Mouse (Mus musculus) erythroblast, adult 5-6 weeks (primary cell): Measurements from ENCODE around the gene Rnh1. TPM values are rescaled to one million over a fixed set of nuclear protein-coding genes. Genes with fewer than 3 reads are reported as not detected.
A peak's percentile ranks its signal among the peaks of the same experiment; 100 is the strongest.

Experiments used
- ATAC-seq: replicated peaks from 2 replicates; pipeline ENCODE4 v1.8.0; 2016; ENCODE audit warnings: moderate number of reproducible peaks, mild to moderate bottlenecking, moderate TSS enrichment, inconsistent platforms; ENCODE audit not compliant: poor library complexity, low FRiP score, severe bottlenecking
- total RNA-seq, 2 experiments: library from RNA; stranded (forward) in 1 of 2; stranded (reverse) in 1 of 2; fragments of 150-400 nt in 1 of 2; fragments of 200-764, 138-1000 nt in 1 of 2; gene quantifications; 2 replicates each; pipeline versions ENCODE4 v1.2.3 to v1.2.4; 2015 to 2017; ENCODE audit warnings: low replicate concordance in 2 of 2

Gene Rnh1
- total RNA-seq, 2 experiments from 2014 or later, result 11.9 to 15.7 TPM

GRCm38 (mm10) chr7:141206182-141206937 lies 33.7 kb upstream of the Rnh1 start:
- no peak for ATAC-seq

GRCm38 (mm10) chr7:141205504-141205903 lies 32.8 kb upstream of the Rnh1 start:
- ATAC-seq, result no peak

- no peak for ATAC-seq
These were observed 31.9 kb upstream of the Rnh1 start for GRCm38 (mm10) chr7:141204546-141204945.

DNA sequence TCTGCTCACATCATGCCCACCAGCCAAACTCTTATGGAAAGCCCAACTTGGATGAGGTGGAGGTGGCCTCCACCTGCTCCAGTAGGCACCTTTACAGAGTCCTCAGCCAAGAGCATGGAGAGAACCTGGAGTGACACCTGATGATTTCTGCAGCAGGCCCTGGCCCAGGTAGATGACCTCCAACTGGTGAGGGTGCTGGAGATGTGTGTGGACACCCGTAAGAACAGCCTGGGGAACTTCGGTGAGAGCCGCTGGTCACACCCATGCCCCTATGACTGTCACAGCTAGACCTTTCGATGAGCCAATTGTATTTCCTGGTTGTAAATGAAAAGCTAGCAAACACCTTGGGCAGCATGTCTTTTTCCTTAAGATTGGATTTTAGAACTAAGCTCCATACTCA lies 25.5 kb upstream of the Rnh1 start:
- no peak for ATAC-seq

DNA sequence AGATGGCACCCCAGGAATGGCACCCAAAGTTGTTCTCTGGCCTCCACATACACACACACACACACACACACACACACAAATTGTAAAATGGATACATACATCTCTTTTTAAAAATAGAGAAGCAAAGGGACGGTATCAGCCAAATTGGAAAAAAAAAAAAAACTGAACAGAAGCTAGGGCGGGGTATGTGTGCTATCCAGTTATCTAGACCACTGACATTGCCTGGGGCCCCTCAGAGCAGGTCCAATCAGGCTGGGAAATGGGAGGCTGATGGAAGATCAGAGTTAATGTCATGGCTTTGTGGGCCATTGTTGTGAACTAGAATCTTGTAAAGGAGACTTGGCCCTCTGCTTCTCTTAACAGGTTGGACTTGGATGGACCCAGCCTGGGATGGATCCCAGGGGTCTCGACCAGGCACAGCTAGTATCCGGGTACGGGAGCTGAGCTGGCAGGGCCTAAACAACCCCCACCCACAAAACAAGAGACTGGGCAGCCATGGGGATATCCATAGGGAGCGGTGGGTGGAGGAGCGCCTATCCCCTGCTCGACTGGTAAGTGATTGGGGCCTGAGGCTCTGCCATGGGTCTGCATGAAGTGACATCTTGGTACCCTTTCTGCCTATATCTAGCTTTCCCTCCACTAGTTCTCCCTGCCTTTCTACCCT lies 24.1 kb upstream of the Rnh1 start:
- ATAC-seq, result no peak

GRCm38 (mm10) chr7:141195754-141196153 lies 23.1 kb upstream of the Rnh1 start:
- ATAC-seq, result no peak

- ATAC-seq, result peak; percentile 67
These were observed 22.2 kb upstream of the Rnh1 start for GRCm38 (mm10) chr7:141194830-141195229.

DNA sequence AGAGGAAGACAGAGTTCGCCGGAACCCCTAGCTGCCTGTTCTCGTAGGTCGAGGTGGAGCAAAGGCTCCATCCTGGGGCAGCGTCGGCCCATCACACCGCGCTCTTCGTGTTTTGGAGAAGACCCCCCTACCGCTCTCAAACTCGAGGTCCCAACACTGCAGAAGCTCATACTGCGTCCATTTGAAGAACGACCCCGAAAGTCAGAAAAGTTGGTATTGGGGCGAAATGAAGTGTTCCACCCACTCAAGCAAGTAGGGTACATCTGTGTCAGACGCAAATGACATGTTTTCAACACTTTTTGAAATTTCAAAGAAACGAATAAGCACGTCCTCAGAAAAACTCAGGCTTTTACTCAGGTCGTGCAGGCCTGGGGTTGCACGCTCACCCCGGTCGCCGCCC lies 21.8 kb upstream of the Rnh1 start:
- no peak for ATAC-seq

DNA sequence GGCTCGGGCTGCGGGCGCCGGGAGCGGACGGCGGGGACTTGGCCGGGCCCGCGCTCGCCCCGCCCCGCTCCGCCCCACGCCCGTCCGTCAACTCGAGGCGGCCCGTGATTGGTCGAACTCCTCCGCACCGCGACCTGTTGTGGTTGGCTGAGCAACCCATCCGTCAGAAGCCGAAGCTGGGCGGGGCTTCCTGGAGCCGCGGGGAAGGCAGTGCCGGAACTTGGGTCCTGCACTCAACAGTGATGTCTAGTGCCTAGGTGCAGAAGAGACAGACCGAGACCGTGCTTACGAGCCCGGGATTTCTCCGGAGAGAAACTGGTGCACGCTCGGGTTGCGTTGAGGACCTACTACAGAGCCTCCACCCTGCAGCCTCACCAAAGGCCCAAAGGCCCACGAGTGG lies 21.3 kb upstream of the Rnh1 start, which contains the start of the genes Hras and Lrrc56:
Hras (minus strand) TSS at position 58 of the 400 bp plus-strand sequence.
Lrrc56 (plus strand) TSS at position 210 of the 400 bp plus-strand sequence.
- peak; percentile 85 for ATAC-seq

GRCm38 (mm10) chr7:141193348-141193856 lies 20.7 kb upstream of the Rnh1 start:
- ATAC-seq, result peak; percentile 23

- no peak for ATAC-seq
These were observed 20.2 kb upstream of the Rnh1 start for GRCm38 (mm10) chr7:141192776-141193347.

DNA sequence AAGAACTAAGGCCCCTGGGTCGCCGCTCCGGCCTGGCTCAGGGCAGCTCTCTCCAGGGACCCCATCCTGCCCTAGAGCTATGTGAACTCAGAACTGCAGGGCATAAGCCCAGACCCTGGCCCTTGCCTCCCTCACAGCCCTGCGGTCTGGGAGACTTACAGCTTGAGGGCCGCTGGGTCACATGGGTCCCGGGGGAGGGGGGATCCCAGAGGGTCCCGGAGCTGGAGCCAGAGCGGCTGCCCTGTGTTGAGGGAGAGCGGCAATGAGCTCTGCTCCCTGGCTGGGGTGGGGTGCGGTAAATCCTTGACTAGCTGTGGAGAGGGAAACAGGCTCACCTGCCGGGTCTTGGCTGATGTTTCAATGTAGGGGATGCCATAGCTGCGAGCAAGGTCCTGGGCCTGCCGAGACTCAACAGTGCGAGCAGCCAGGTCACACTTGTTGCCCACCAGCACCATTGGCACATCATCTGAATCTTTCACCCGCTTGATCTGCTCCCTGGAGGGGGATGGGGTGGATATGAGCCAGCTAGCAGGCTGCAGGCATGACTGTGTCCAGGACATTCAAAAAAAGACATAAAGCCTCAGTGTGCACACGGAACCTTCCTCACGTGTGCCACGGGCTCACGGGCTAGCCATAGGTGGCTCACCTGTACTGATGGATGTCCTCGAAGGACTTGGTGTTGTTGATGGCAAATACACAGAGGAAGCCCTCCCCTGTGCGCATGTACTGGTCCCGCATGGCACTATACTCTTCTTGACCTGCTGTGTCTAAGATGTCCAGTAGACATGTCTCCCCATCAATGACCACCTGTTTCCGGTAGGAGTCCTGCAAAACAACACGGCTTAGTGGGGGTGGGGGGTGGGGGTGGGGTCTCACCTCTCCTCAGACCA lies 19.4 kb upstream of the Rnh1 start:
- ATAC-seq, result no peak

GRCm38 (mm10) chr7:141191036-141191435 lies 18.4 kb upstream of the Rnh1 start:
- no peak for ATAC-seq

DNA sequence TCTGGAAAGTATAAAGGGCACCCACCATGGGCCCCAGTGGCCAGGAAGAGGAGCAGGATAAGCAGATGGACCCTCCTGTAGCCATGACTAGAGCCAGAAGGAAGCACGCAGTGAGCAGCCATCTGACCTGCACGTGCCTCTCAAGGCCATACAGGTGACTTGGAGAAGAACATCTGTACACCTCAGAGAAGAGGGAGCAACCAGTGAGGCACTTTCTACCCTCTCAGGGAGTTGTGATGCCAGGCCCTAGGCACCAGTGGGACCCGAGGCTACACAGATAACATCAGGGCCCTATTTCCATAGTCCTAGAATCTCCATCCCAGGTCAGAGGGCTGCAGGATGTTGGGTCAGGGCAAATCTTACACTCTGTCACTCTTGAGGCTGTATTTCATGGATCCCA lies 17.6 kb upstream of the Rnh1 start:
- ATAC-seq, result no peak

DNA sequence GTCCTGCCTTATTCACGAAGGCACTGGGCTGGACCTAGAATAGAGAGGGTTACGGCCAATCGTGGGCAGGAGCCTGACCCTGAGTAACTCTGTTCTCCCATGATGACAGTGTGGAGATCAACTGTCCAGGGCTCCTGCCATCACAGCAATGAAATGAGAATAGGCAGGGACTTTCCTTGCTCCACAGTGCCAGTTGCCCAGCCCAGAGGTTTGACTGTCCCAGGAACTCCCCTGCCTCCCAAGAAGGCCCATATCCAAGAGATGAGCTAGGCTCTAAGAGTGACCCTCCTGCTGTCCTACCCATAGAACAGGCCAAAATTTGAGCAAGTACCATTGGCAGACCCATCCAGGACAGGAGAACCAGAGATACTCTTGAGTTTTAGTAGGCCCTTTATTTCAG lies 16.1 kb upstream of the Rnh1 start:
- no peak for ATAC-seq

- no peak for ATAC-seq
These were observed 15.5 kb upstream of the Rnh1 start for GRCm38 (mm10) chr7:141188194-141188593.

DNA sequence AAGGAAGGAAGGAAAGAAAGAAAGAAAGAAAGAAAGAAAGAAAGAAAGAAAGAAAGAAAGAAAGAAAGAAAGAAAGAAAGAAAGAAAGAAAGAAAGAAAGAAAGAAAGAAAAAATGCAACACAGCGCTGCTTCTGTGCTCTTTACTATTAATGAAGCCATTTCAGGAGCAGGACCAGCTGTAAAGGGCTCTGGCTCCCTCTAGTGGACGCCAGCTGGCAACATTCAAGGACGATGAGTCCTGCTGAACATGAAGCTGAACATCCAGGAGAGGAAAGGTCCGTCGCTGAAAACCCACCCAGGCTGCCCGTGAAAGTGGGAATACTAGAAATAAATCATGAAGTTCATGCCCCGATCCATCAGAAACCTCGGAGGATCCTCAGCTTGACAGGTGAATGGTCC lies 3.5 kb upstream of the Rnh1 start:
- ATAC-seq, result peak; percentile 81

DNA sequence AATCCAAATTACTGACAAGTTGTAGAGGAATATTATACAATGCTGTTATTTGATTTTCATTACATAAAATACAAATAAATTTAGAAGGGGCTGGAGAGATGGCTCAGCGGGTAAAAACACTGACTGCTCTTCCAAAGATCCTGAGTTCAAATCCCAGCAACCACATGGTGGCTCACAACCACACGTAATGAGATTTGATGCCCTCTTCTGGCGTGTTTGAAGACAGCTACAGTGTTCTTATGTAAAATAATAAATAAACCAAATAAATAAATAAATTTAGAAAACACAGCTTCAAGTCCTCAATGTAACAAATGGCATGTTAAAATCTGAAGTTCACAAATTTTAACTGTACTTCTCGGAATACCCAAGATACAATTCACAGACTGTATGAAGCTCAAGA lies 2.4 kb upstream of the Rnh1 start:
- ATAC-seq, result no peak

DNA sequence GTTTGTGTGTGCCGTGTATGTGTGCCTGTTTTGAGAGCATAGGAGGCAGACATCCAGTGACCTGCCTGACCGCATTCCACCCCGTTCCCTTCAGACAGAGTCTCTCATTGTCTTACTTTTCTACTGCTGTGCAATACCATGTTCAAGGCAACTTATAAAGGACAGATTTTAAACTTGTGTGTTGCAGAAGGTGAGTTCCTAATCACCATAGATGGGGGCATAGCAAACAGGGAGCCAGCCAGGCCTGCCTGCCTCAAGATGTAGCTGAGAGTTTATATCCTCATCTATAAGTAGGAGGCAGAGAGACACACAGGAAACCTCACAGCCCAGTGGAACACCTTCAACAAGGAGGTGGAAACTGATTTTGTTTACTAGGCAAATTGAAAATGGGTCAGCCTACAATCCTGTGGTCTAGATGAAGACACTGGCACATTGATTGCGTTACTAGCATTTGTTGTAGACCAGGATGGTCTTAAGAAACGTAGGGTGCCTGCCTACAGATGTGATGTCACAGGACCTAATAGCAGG lies 730 bp upstream of the Rnh1 start:
- no peak for ATAC-seq

DNA sequence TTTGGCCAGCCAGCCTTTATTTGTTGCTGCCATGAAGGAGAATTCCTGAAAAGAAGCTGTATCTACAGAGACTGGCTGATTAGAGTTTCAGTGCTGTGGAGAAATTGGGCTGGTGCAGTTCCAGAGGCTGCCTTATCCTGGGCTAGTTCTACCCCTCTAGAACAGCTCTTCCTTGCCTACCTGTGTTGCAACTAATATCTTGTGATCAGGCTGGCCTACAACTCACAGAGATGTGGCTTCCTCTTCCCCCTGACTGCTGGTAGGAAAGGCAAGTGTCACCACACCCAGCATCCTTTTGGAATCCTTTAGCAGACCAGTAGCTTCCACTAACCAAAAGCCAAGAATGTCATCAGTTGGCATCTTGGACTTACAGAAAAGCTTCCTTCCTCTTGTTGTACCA lies 2.8 kb downstream of the Rnh1 start:
- no peak for ATAC-seq
